Mouse (Mus musculus): ENCODE results near the gene Smarcd1. TPM values are rescaled to one million over a fixed set of nuclear protein-coding genes. Genes with fewer than 3 reads are reported as not detected.
"Not testable (repeated sequence)": the region's sequence is repeated elsewhere in the genome, so short reads cannot be mapped to it uniquely, and the experiment has no call there.

The Smarcd1 gene
- polyA plus RNA-seq, 1 experiment from 2014 or later = 34.5 TPM

DNA sequence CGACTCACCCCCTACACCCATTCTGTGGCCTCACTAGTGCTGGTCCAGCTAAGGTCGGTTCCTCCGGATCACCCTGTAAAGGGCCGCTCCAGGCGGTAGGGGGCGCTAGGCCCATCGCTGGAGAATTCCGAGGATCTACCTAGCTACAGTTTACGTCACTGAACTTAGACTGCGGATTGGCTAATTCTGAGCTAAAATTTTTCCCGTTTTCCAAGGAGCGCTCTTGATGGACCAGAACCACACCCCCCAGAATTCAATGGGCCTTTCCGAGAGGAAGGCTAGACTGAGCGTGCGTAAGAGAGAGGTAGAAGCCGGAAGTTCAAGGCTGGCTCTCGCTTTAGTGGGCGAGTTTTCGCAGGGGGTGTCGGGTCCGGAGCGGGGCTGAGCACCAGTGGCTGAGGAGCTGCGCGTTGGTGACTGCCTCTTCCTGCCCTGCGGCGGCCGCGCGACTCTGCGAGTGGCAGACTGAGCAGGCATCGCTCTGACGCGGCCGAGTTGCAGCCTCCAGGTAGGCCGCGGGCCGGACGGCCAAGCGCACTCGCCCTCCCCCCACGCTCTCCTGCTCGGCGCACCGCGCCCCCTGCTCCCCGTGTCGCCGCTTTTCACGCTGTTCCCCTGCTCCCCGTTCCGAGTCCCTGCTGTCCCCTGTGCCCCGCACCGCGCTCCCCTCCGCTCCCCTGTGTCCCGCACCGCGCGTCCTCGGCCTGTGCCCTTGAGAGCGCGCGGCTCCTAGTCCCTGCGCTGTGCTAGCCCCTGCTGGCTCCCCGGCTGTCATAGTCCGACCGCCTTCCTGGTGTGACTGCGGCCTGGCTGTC is 23.6 kb downstream of the Smarcd1 start, which contains the start of gene Cox14:
Gene Cox14 (plus strand): TSS at position 278 of the 815 bp plus-strand sequence.
- Histone ChIP-seq H3K4me2 (ENCODE audit: low read depth, low read length) (peak within 1 kb of the TSS; percentile 86), H3K36me3 (ENCODE audit: control insufficient read depth, insufficient read depth, low read length) (peaks cover 18% of the 10 kb centered on the region), H3K27me3 (ENCODE audit: control insufficient read depth, insufficient read depth, low read depth, low read length) (no peaks in the 10 kb centered on the region), H3K9me3 (ENCODE audit: control insufficient read depth, low read length) (peaks cover 6% of the 10 kb centered on the region), H3K9ac (ENCODE audit: low read length) (peak within 1 kb of the TSS; percentile 82), H3K27ac (ENCODE audit: low read length) (peak within 1 kb of the TSS; percentile 95), H3K4me1 (replicated peaks; ENCODE audit: control insufficient read depth, insufficient read depth, low read length) (peaks cover 27% of the 10 kb centered on the region), H3K4me3 (ENCODE audit: low read length) (peak within 1 kb of the TSS; percentile 65)
- peak; percentile 94 for ATAC-seq (ENCODE audit: low read depth)
- under 1% methylated on average over 54 of the region's 68 CpGs for WGBS

DNA sequence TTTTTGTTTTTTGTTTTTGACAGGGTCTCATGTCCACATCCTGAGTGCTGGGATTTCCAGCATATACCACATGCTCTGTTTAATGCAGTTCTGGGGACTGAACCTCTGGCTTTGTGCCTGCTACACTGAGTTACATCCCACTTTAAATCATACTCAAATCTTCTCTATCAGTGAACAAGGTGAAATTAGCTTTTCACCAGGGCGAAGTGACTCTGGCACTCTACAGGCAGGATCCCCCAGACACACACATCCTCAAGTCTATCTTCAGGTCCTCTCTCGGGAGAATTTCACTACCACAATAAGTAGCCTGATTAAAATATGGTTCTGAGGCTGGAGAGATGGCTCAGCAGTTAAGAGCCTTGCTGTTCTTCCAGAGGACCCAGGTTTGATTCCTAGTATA is 24.6 kb downstream of the Smarcd1 start:
- Histone ChIP-seq H3K27me3 (ENCODE audit: control insufficient read depth, insufficient read depth, low read depth, low read length) (no peaks in the 10 kb centered on the region), H3K9me3 (ENCODE audit: control insufficient read depth, low read length) (peaks cover 6% of the 10 kb centered on the region), H3K4me1 (replicated peaks; ENCODE audit: control insufficient read depth, insufficient read depth, low read length) (peaks cover 27% of the 10 kb centered on the region), H3K27ac (ENCODE audit: low read length) (no peak overlapping the region), H3K9ac (ENCODE audit: low read length) (peak overlapping the region; percentile 82), H3K4me3 (ENCODE audit: low read length) (peak overlapping the region; percentile 65), H3K36me3 (ENCODE audit: control insufficient read depth, insufficient read depth, low read length) (peaks cover 18% of the 10 kb centered on the region), H3K4me2 (ENCODE audit: low read depth, low read length) (peak overlapping the region; percentile 86)
- 54% methylated on average over 2 of the region's 2 CpGs for WGBS
- ATAC-seq (ENCODE audit: low read depth) = no peak

DNA sequence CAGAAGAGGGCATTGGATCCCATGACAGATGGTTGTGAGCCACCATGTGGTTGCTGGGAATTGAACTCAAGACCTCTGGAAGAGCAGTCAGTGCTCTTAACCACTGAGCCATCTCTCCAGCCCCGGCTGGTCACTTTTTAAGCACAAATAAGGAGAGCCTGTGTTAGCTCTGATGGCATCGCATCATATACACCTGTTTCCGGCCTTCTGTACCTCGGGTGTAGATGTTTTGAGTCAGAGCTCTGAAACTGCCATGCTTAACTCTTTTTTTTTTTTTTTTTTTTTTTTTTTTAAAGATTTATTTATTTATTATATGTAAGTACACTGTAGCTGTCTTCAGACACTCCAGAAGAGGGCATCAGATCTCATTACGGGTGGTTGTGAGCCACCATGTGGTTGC is 25.1 kb downstream of the Smarcd1 start:
- not testable (repeated sequence) for H3K4me3 ChIP-seq (ENCODE audit: low read length); H3K4me2 ChIP-seq (ENCODE audit: low read depth, low read length); H3K9me3 ChIP-seq (ENCODE audit: control insufficient read depth, low read length); H3K27ac ChIP-seq (ENCODE audit: low read length); H3K27me3 ChIP-seq (ENCODE audit: control insufficient read depth, insufficient read depth, low read depth, low read length); ATAC-seq (ENCODE audit: low read depth); H3K9ac ChIP-seq (ENCODE audit: low read length)
- Histone ChIP-seq H3K36me3 (ENCODE audit: control insufficient read depth, insufficient read depth, low read length) (peaks cover 18% of the 10 kb centered on the region), H3K4me1 (replicated peaks; ENCODE audit: control insufficient read depth, insufficient read depth, low read length) (peaks cover 27% of the 10 kb centered on the region)
- WGBS = 88% methylated on average over 4 of the region's 5 CpGs

DNA sequence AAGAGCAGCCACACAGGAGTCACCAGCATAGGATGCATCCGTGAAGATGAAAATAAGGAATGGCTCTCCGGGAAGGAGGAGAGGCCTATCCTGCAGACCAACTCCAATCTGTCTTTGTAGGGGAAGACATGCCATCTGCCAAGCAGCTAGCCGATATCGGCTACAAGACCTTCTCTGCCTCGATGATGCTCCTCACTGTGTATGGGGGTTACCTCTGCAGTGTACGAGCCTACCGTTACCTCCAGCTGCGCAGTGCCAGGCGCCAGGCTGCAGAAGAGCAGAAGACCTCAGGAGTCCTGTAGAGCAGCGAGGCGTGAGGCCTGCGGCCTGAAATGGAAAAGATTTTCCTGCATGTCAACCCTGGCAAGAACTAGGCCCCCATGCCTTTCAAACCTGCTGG is 25.6 kb downstream of the Smarcd1 start:
- WGBS = 97% methylated on average over 12 of the region's 12 CpGs
- H3K36me3 ChIP-seq (ENCODE audit: control insufficient read depth, insufficient read depth, low read length) = peaks cover 18% of the 10 kb centered on the region
- H3K27ac ChIP-seq (ENCODE audit: low read length) = no peak overlapping the region
- ATAC-seq (ENCODE audit: low read depth) = no peak
- no peak overlapping the region for H3K4me3 ChIP-seq (ENCODE audit: low read length)
- peaks cover 27% of the 10 kb centered on the region for H3K4me1 ChIP-seq (replicated peaks; ENCODE audit: control insufficient read depth, insufficient read depth, low read length)
- H3K9ac ChIP-seq (ENCODE audit: low read length) = no peak overlapping the region
- H3K4me2 ChIP-seq (ENCODE audit: low read depth, low read length) = no peak overlapping the region
- H3K9me3 ChIP-seq (ENCODE audit: control insufficient read depth, low read length) = peaks cover 6% of the 10 kb centered on the region
- no peaks in the 10 kb centered on the region for H3K27me3 ChIP-seq (ENCODE audit: control insufficient read depth, insufficient read depth, low read depth, low read length)

GRCm38 (mm10) chr15:99728211-99728610 is 26.3 kb downstream of the Smarcd1 start:
- H3K4me1 ChIP-seq (replicated peaks; ENCODE audit: control insufficient read depth, insufficient read depth, low read length) = peaks cover 22% of the 10 kb centered on the region
- no peak for ATAC-seq (ENCODE audit: low read depth)
- H3K9ac ChIP-seq (ENCODE audit: low read length) = no peak overlapping the region
- peaks cover 18% of the 10 kb centered on the region for H3K36me3 ChIP-seq (ENCODE audit: control insufficient read depth, insufficient read depth, low read length)
- no peak overlapping the region for H3K4me2 ChIP-seq (ENCODE audit: low read depth, low read length)
- H3K4me3 ChIP-seq (ENCODE audit: low read length) = no peak overlapping the region
- WGBS = 92% methylated on average over 5 of the region's 5 CpGs
- peaks cover 6% of the 10 kb centered on the region for H3K9me3 ChIP-seq (ENCODE audit: control insufficient read depth, low read length)
- H3K27ac ChIP-seq (ENCODE audit: low read length) = no peak overlapping the region
- no peaks in the 10 kb centered on the region for H3K27me3 ChIP-seq (ENCODE audit: control insufficient read depth, insufficient read depth, low read depth, low read length)

DNA sequence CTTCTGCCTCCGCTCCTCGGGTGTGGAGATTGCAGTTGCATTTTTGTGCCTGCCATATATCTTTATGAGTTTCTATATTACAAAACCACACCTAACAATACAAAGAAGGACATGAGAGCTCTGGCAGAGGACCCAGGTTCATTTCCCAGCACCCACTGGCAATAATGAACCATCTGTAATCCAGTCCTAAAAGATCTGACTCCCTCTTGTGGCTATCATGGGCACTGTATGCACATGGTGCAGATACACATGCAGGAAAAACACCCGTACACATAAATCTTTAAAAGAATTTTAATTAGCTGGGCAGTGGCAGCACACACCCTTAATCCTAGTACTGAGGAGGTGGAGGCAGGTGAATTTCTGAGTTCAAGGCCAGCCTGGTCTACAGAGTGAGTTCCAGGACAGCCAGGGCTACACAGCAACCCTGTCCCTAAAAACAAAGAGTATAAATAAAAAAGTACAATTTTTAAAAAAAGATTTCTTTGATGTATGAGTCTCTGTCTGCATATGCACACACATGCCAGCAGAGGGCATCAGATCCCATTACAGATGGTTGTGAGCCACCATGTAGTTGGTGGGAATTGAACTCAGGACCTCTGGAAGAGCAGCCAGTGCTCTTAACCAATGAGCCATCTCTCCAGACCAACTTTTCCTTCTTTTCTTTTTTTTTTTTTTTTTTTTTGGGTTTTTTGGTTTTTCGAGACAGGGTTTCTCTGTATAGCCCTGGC is 27.3 kb downstream of the Smarcd1 start:
- WGBS = 95% methylated on average over 3 of the region's 4 CpGs
- Histone ChIP-seq H3K4me3 (ENCODE audit: low read length) (no peak overlapping the region), H3K9me3 (ENCODE audit: control insufficient read depth, low read length) (peaks cover 6% of the 10 kb centered on the region), H3K27ac (ENCODE audit: low read length) (no peak overlapping the region), H3K4me2 (ENCODE audit: low read depth, low read length) (no peak overlapping the region), H3K36me3 (ENCODE audit: control insufficient read depth, insufficient read depth, low read length) (peaks cover 20% of the 10 kb centered on the region), H3K27me3 (ENCODE audit: control insufficient read depth, insufficient read depth, low read depth, low read length) (no peaks in the 10 kb centered on the region), H3K9ac (ENCODE audit: low read length) (no peak overlapping the region), H3K4me1 (replicated peaks; ENCODE audit: control insufficient read depth, insufficient read depth, low read length) (peaks cover 12% of the 10 kb centered on the region)
- no peak for ATAC-seq (ENCODE audit: low read depth)

DNA sequence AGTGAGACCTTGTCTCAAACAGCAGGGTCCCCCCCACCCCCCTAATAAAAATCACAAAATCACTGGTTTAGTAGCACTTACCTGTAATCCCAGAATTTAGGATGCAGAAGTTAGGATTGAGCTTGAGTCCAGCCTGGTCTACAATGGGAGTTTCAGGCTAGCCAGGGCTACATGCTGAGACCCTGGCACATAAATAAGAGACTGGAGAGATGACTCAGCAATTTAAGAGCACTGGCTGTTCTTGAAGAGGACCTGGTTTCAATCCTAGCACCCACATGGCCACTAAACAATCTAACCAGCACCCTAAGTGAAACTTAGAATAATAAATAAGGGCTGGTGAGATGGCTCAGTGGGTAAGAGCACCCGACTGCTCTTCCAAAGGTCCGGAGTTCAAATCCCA is 29.2 kb downstream of the Smarcd1 start:
- Histone ChIP-seq H3K4me3 (ENCODE audit: low read length) (no peak overlapping the region), H3K27ac (ENCODE audit: low read length) (no peak overlapping the region), H3K9ac (ENCODE audit: low read length) (no peak overlapping the region), H3K9me3 (ENCODE audit: control insufficient read depth, low read length) (peaks cover 6% of the 10 kb centered on the region), H3K4me1 (replicated peaks; ENCODE audit: control insufficient read depth, insufficient read depth, low read length) (peaks cover 4% of the 10 kb centered on the region), H3K36me3 (ENCODE audit: control insufficient read depth, insufficient read depth, low read length) (peaks cover 28% of the 10 kb centered on the region), H3K27me3 (ENCODE audit: control insufficient read depth, insufficient read depth, low read depth, low read length) (no peaks in the 10 kb centered on the region), H3K4me2 (ENCODE audit: low read depth, low read length) (no peak overlapping the region)
- ATAC-seq (ENCODE audit: low read depth) = no peak
- 88% methylated on average over 2 of the region's 2 CpGs for WGBS

DNA sequence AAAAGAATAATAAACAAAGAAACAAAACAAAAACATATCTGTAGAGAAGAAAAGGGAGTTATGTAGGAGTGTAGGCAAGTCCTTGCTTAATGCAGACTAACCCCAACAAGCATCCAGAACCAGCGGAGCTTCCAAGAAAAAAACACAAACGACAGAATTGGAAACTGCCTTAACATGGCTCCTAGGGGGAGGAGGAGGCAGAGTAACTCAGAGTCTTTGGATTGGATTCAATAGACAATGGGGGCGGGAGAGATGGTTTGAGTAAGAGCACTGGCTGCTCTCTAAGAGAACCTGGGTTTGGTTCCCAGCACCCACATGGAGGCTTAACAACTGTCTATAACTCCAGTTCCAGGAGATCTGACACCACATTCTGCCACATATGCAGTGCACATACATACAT is 29.7 kb downstream of the Smarcd1 start:
- ATAC-seq (ENCODE audit: low read depth) = no peak
- Histone ChIP-seq H3K27ac (ENCODE audit: low read length) (no peak overlapping the region), H3K4me3 (ENCODE audit: low read length) (no peak overlapping the region), H3K36me3 (ENCODE audit: control insufficient read depth, insufficient read depth, low read length) (peaks cover 29% of the 10 kb centered on the region), H3K27me3 (ENCODE audit: control insufficient read depth, insufficient read depth, low read depth, low read length) (no peaks in the 10 kb centered on the region), H3K4me1 (replicated peaks; ENCODE audit: control insufficient read depth, insufficient read depth, low read length) (peaks cover under 1% of the 10 kb centered on the region), H3K4me2 (ENCODE audit: low read depth, low read length) (no peak overlapping the region), H3K9ac (ENCODE audit: low read length) (no peak overlapping the region), H3K9me3 (ENCODE audit: control insufficient read depth, low read length) (peaks cover 6% of the 10 kb centered on the region)
- WGBS = 91% methylated on average over 3 of the region's 3 CpGs

- Histone ChIP-seq H3K36me3 (ENCODE audit: control insufficient read depth, insufficient read depth, low read length) (peaks cover 32% of the 10 kb centered on the region), H3K4me2 (ENCODE audit: low read depth, low read length) (no peak overlapping the region), H3K9me3 (ENCODE audit: control insufficient read depth, low read length) (peaks cover 6% of the 10 kb centered on the region), H3K27me3 (ENCODE audit: control insufficient read depth, insufficient read depth, low read depth, low read length) (no peaks in the 10 kb centered on the region), H3K27ac (ENCODE audit: low read length) (no peak overlapping the region), H3K4me3 (ENCODE audit: low read length) (no peak overlapping the region), H3K4me1 (replicated peaks; ENCODE audit: control insufficient read depth, insufficient read depth, low read length) (no peaks in the 10 kb centered on the region), H3K9ac (ENCODE audit: low read length) (no peak overlapping the region)
- ATAC-seq (ENCODE audit: low read depth) = no peak
- whole genome bisulfite sequencing = 96% methylated on average over 5 of the region's 5 CpGs
These were observed 31.3 kb downstream of the Smarcd1 start for GRCm38 (mm10) chr15:99733186-99733585.
